Mouse (Mus musculus): ENCODE results near the gene Spp2.

DNA sequence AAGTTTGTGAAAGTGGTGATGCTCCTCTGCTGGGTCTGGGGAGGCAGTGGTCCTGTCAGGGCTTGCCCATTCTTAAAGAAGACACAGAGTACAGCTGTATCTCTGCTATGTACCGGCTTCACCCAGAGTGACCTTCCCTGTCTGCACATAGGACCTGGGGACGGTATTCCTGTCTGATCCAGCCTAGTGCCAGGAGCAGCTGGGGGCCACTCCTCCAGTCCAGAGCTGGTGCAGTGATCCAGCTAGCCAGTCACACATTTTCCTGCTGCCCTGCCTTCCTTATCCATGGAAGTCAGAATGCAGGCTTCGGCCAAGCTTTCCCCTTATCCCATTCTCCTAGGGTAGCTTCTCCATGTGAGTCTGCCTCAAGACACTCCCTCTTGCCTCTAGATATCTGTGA lies 49.0 kb downstream of the Spp2 start:
- TF ChIP-seq POLR2A (IDR thresholded peaks at IDR 0.05; ENCODE audit: extremely low read depth, insufficient read depth, low read length), result no peak
- no peak for TF ChIP-seq CTCF (IDR thresholded peaks at IDR 0.05; ENCODE audit: extremely low read depth, insufficient read depth, low read length)
